Comparison of ENCODE assay signal across 9 mouse cellular contexts in genomic region chr12:119237241-119237920, GRCm38 (mm10). TPM values are rescaled to one million over a fixed set of nuclear protein-coding genes. Genes with fewer than 3 reads are reported as not detected.
A peak's percentile ranks its signal among the peaks of the same experiment; 100 is the strongest.
DNase-seq lines count a peak whose midpoint lies in the region; ATAC-seq and TF ChIP-seq lines count a peak whose summit lies in the region.
"Had no signal": no experiment of that assay in that cellular context is flagged by ENCODE, and none has a peak within 500 bp of the region (broad histone marks: within the 10 kb centered on the region; RNA-seq: fewer than 3 reads in every experiment).

No protein-coding gene starts in this region.

- peak overlapping the region; percentile 63 for H3K4me3 ChIP-seq in kidney, postnatal 0 days (replicated peaks; ENCODE audit: low read depth, low read length)
- peak overlapping the region; percentile 61 to 70 for H3K4me3 ChIP-seq in heart, embryonic 14.5 days (ENCODE audit: control insufficient read depth in 1 of 2, insufficient read depth in 1 of 2, low read depth in 1 of 2, low read length in 2 of 2)
- H3K4me3 ChIP-seq in liver, embryonic 11.5 days (ENCODE audit: low read depth, low read length): peak overlapping the region; percentile 51
- peak overlapping the region; percentile 70 for H3K4me3 ChIP-seq in stomach, embryonic 16.5 days (replicated peaks; ENCODE audit: low read length)

- WGBS in kidney, postnatal 0 days: 5% methylated on average over 13 of the region's 13 CpGs
- WGBS in heart, embryonic 14.5 days: 2% methylated on average over 13 of the region's 13 CpGs
- 3% methylated on average over 13 of the region's 13 CpGs for whole genome bisulfite sequencing in liver, embryonic 11.5 days
- WGBS in stomach, embryonic 16.5 days: 6% methylated on average over 13 of the region's 13 CpGs

- H3K4me1 ChIP-seq in kidney, postnatal 0 days (replicated peaks; ENCODE audit: insufficient read depth, low read length): peaks cover 6% of the 10 kb centered on the region; the same call in 1 of the 2 replicates
- no peaks in the 10 kb centered on the region; a peak in 2 of 4 replicates for H3K4me1 ChIP-seq in heart, embryonic 14.5 days (ENCODE audit: control insufficient read depth in 2 of 2, insufficient read depth in 2 of 2, low read length in 2 of 2)
- no peaks in the 10 kb centered on the region for H3K4me1 ChIP-seq in liver, embryonic 11.5 days (replicated peaks; ENCODE audit: control insufficient read depth, insufficient read depth, low read length)
- peaks cover 5% of the 10 kb centered on the region; the same call in 1 of the 2 replicates for H3K4me1 ChIP-seq in stomach, embryonic 16.5 days (ENCODE audit: control insufficient read depth, insufficient read depth, low read length)

- peak overlapping the region; percentile 79 for H3K27ac ChIP-seq in kidney, postnatal 0 days
- H3K27ac ChIP-seq in heart, embryonic 14.5 days (replicated peaks in 1 of 2; ENCODE audit: control insufficient read depth in 1 of 2, insufficient read depth in 1 of 2, low read depth in 2 of 2, low read length in 2 of 2): peak overlapping the region; percentile 76 to 86
- H3K27ac ChIP-seq in liver, embryonic 11.5 days (ENCODE audit: low read depth, low read length): 0 out of 2 replicates have a peak overlapping the region, but pooled peaks have one; percentile 52
- peak overlapping the region; percentile 84 for H3K27ac ChIP-seq in stomach, embryonic 16.5 days (ENCODE audit: low read length)
- H3K27ac ChIP-seq: macrophage had no signal

- ATAC-seq in kidney, postnatal 0 days (replicated peaks; ENCODE audit: low FRiP score, low read depth): 0 out of 2 replicates have a peak, but pooled peaks have one; percentile 14
- 0 out of 2 replicates have a peak, but pooled peaks have one; percentile 9 for ATAC-seq in common myeloid progenitor, adult 5-6 weeks (replicated peaks; ENCODE audit: low read depth, poor library complexity, severe bottlenecking)
- ATAC-seq in heart, embryonic 14.5 days (ENCODE audit: insufficient number of reproducible peaks, insufficient read depth, low FRiP score, low read depth): no peak
- 0 out of 2 replicates have a peak, but pooled peaks have one; percentile 4 for ATAC-seq in liver, embryonic 11.5 days (replicated peaks; ENCODE audit: low FRiP score)
- 0 out of 2 replicates have a peak, but pooled peaks have one; percentile 30 for ATAC-seq in stomach, embryonic 16.5 days (ENCODE audit: insufficient read depth, low FRiP score)

- TF ChIP-seq CTCF in kidney, postnatal 0 days (IDR thresholded peaks at IDR 0.05; ENCODE audit: low read depth): no peak

- H3K27me3 ChIP-seq in kidney, postnatal 0 days (ENCODE audit: insufficient read depth, low read length): no peaks in the 10 kb centered on the region
- no peaks in the 10 kb centered on the region for H3K27me3 ChIP-seq in heart, embryonic 14.5 days (ENCODE audit: control insufficient read depth, insufficient read depth, low read length)
- H3K27me3 ChIP-seq in liver, embryonic 11.5 days (replicated peaks; ENCODE audit: control insufficient read depth, insufficient read depth, low read length): peaks cover 26% of the 10 kb centered on the region
- no peaks in the 10 kb centered on the region for H3K27me3 ChIP-seq in stomach, embryonic 16.5 days (ENCODE audit: control insufficient read depth, insufficient read depth, low read length)

- DNase-seq in kidney, postnatal 0 days (ENCODE audit: low spot score): peak; percentile 44
- DNase-seq in kidney, postnatal 25 days: no peak
- no peak for DNase-seq in liver, embryonic 11.5 days (ENCODE audit: low spot score)
- DNase-seq in gastrocnemius, postnatal 25 days: no peak
- no peak for DNase-seq in adipocyte (ENCODE audit: low spot score)

- no peaks in the 10 kb centered on the region for H3K36me3 ChIP-seq in kidney, postnatal 0 days (ENCODE audit: insufficient read depth, low read length)
- H3K36me3 ChIP-seq in heart, embryonic 14.5 days (ENCODE audit: control insufficient read depth, insufficient read depth, low read length): no peaks in the 10 kb centered on the region
- no peaks in the 10 kb centered on the region for H3K36me3 ChIP-seq in liver, embryonic 11.5 days (ENCODE audit: control insufficient read depth, insufficient read depth, low read length)
- H3K36me3 ChIP-seq in stomach, embryonic 16.5 days (ENCODE audit: control insufficient read depth, insufficient read depth, low read length): no peaks in the 10 kb centered on the region

- H3K4me2 ChIP-seq in kidney, postnatal 0 days (ENCODE audit: low read length): peak overlapping the region; percentile 89
- peak overlapping the region; percentile 81 for H3K4me2 ChIP-seq in heart, embryonic 14.5 days (ENCODE audit: low read length)
- H3K4me2 ChIP-seq in liver, embryonic 11.5 days: peak overlapping the region; percentile 76
- peak overlapping the region; percentile 90 for H3K4me2 ChIP-seq in stomach, embryonic 16.5 days (ENCODE audit: low read depth, low read length)

- H3K9me3 ChIP-seq in kidney, postnatal 0 days (replicated peaks; ENCODE audit: low read length): no peaks in the 10 kb centered on the region
- no peaks in the 10 kb centered on the region for H3K9me3 ChIP-seq in heart, embryonic 14.5 days (ENCODE audit: control insufficient read depth, low read length)
- no peaks in the 10 kb centered on the region for H3K9me3 ChIP-seq in liver, embryonic 11.5 days (ENCODE audit: control insufficient read depth, low read length)
- H3K9me3 ChIP-seq in stomach, embryonic 16.5 days (replicated peaks; ENCODE audit: control insufficient read depth, low read length): no peaks in the 10 kb centered on the region

- peak overlapping the region; percentile 77 for H3K9ac ChIP-seq in kidney, postnatal 0 days (ENCODE audit: low read depth, low read length)
- peak overlapping the region; percentile 75 for H3K9ac ChIP-seq in heart, embryonic 14.5 days (ENCODE audit: low read length)
- peak overlapping the region; percentile 53 for H3K9ac ChIP-seq in liver, embryonic 11.5 days (ENCODE audit: low read depth, low read length)
- peak overlapping the region; percentile 79 for H3K9ac ChIP-seq in stomach, embryonic 16.5 days (ENCODE audit: low read length)

RNA-seq across cellular contexts. Expression of gene Itgb8, which starts 1.2 kb away (rescaled TPM):
- polyA plus RNA-seq in kidney, postnatal 0 days (2015; fragmentation: Nextera tagmentation; extraction: Ambion mirVana): 8.6 and 9.9 TPM in 2 replicates
- not detected in 2 replicates for total RNA-seq in common myeloid progenitor, adult 5-6 weeks (2017)
- polyA plus RNA-seq in heart, embryonic 14.5 days (2014; fragmentation: Nextera tagmentation; extraction: Ambion mirVana): 4.4 and 4.5 TPM in 2 replicates
- 1.4 TPM in 2 replicates for polyA plus RNA-seq in liver, embryonic 11.5 days (2014; fragmentation: Nextera tagmentation; extraction: Ambion mirVana)
- polyA plus RNA-seq in stomach, embryonic 16.5 days (2015; fragmentation: Nextera tagmentation; extraction: Ambion mirVana): 3.5 TPM in 2 replicates
- total RNA-seq in gastrocnemius, postnatal 25 days (2021): under 1 TPM; 0.75 to 0.90 TPM
